Mouse (Mus musculus): ENCODE measurements around the gene Zfp593.

GRCm38 (mm10) chr4:134287168-134287564, 41.8 kb upstream of the Zfp593 start:
- no peak for TF ChIP-seq CTCF (IDR thresholded peaks at IDR 0.05; ENCODE audit: low read depth, low read length)
- TF ChIP-seq POLR2A (IDR thresholded peaks at IDR 0.05; ENCODE audit: extremely low read depth, insufficient read depth, low read length), result peak; percentile 59; the same call in 1 of the 2 replicates
